Mouse (Mus musculus) thymus, postnatal 14 days (tissue): ENCODE measurements around the gene Vps53.

Experiments used
- DNase-seq: peaks from one replicate; pipeline ENCODE4 v3.0.0; 2021

Gene Vps53

GRCm38 (mm10) chr11:76050967-76051512, 128.4 kb downstream of the Vps53 start:
- DNase-seq = no peak

- no peak for DNase-seq
Observed at GRCm38 (mm10) chr11:76050509-76050908, 128.9 kb downstream of the Vps53 start.

GRCm38 (mm10) chr11:76045367-76045766, 134.1 kb downstream of the Vps53 start:
- DNase-seq = no peak

GRCm38 (mm10) chr11:76044468-76044867, 135.0 kb downstream of the Vps53 start:
- no peak for DNase-seq

GRCm38 (mm10) chr11:76042882-76043281, 136.6 kb downstream of the Vps53 start:
- DNase-seq = no peak

GRCm38 (mm10) chr11:76042041-76042638, 137.3 kb downstream of the Vps53 start:
- no peak for DNase-seq

GRCm38 (mm10) chr11:76040761-76041376, 138.6 kb downstream of the Vps53 start:
- DNase-seq = no peak

- peak; percentile 15 for DNase-seq
Observed at GRCm38 (mm10) chr11:76040106-76040505, 139.3 kb downstream of the Vps53 start.

- no peak for DNase-seq
Observed at GRCm38 (mm10) chr11:76039271-76040053, 140.0 kb downstream of the Vps53 start.

GRCm38 (mm10) chr11:76037581-76038294, 141.7 kb downstream of the Vps53 start:
- peak; percentile 45 for DNase-seq

GRCm38 (mm10) chr11:76035182-76035581, 144.3 kb downstream of the Vps53 start:
- DNase-seq = no peak

GRCm38 (mm10) chr11:76033836-76034235, 145.6 kb downstream of the Vps53 start:
- DNase-seq = no peak

GRCm38 (mm10) chr11:76033359-76033758, 146.1 kb downstream of the Vps53 start:
- DNase-seq = no peak

- DNase-seq = no peak
Observed at GRCm38 (mm10) chr11:76028072-76028465, 151.4 kb downstream of the Vps53 start.

- peak; percentile 45 for DNase-seq
Observed at GRCm38 (mm10) chr11:76027139-76028071, 152.0 kb downstream of the Vps53 start, which contains the start of gene Rflnb. Gene Rflnb (minus strand): TSS chr11:76027782.

GRCm38 (mm10) chr11:76026527-76027138, 152.8 kb downstream of the Vps53 start:
- peak; percentile 12 for DNase-seq

- no peak for DNase-seq
Observed at GRCm38 (mm10) chr11:76025080-76025583, 154.3 kb downstream of the Vps53 start.

- DNase-seq = no peak
Observed at GRCm38 (mm10) chr11:76020916-76021315, 158.5 kb downstream of the Vps53 start.

- DNase-seq = no peak
Observed at GRCm38 (mm10) chr11:76019879-76020278, 159.6 kb downstream of the Vps53 start.

- no peak for DNase-seq
Observed at GRCm38 (mm10) chr11:76015814-76016213, 163.6 kb downstream of the Vps53 start.

GRCm38 (mm10) chr11:76015251-76015650, 164.2 kb downstream of the Vps53 start:
- no peak for DNase-seq
